Mouse (Mus musculus) embryo, embryonic 9.5 days (tissue): Measurements from ENCODE around the gene Tmc6.
A peak's percentile ranks its signal among the peaks of the same experiment; 100 is the strongest.

ENCODE experiments used
- DNase-seq: peaks from one replicate; pipeline ENCODE4 v3.0.0-alpha.2; 2017; ENCODE audit errors: extremely low spot score

The Tmc6 gene

GRCm38 (mm10) chr11:117781199-117781821 is 688 bp downstream of the Tmc6 start:
- DNase-seq, result peak; percentile 31

DNA sequence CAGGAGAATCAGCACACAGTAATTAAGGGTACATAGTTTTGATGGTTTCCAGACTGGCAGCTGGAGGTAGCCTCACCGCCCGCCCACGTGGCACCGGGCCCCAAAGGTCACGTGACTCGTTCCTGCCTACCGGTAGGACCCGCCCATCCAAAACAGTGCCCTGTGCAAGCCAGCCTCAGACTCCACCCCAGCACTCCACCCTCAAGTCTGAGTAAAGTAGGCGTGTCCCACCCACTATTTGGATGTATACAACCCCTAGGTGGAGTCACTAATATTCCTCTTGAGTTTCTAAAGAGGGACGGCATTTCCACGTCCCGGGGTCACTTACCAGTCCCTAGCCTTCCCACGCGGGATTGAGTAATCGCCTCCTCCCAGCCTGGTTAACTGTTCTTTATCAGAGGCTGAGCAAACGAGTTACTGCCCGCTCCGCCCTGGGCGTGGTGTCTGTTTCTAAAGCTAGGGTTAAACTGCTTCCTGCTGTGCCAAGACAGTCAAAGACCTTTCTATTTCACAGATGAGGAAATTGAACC is 1.4 kb downstream of the Tmc6 start:
- peak; percentile 79 for DNase-seq

DNA sequence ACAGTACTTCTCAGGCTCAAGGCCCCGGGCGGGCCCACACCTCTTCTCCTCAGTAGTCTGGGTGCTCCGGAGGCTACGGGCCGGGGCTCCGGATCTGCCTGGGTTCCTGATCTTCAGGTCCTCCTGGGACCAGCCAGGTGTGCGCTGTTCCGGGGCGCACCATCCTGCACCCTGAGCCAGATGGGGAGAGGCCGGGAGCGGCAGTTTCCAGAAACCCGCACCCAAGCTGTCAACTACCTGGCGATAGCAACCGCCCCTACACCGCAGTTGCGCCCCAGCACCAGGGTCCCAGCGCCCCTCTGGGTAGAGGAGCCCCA is 1.8 kb downstream of the Tmc6 start:
- DNase-seq, result no peak

DNA sequence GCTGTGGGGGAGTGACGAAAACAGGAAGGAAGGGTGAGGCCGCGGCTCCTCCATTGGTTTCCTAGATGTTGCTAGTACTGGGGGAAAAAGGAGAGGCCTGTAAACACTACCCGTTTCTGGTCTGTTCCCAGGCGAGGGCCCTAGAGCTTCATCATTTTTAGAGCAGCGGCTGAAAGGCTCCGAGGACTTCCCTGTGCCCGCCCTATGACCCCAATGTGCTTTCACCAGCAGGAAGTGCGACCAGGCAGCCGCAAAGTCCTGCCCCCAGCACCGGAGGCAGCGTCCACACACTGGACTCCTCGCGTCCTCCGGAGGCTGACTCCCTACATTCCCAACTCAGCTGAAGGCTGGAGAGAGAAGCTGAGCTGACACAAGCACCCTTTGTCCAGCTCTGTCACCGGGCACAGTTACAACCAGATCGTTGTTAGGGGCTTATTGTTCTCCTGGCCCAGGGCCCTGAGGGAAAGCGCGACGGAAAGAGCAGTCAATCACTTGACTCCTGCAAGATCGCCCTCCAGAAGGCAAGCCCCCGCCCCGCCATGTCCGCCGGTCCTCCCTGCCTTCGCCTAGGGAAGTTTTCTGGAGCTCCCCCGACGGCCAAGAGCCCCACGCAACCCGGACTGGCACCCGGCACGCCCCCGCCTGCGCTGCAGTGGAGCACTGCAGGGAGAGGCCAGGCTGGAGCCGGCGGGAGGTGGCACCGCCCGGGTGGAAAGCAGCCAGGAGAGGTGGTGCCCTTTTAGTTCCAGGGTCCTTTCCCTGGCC is 2.4 kb downstream of the Tmc6 start:
- DNase-seq, result peak; percentile 76

DNA sequence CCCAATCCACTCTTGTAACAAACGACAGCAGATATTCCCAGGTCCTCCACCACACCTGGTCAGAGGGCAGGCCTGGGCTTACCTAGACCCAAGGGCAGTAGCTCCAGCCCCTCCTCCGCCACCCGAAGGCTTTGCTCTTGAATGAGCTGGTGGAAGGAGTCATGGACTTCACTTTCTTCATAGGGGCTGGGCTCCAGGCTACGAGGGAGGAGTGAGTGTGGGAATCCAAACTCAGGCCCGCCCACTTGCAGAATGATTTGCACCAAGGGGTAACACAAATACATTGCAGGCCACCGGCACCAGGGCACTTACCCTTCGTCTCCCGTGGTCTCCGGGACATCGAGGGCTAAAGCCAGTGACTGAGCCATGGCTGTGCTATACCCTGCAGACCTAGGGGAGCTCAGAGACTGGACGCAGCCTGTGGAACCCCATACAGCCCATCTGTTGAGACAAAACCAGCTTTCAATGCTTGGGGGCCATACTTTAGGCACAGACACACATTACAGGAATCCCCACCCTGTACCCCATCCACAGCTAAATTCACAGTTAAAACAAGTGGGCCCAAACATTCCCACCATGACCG is 3.1 kb downstream of the Tmc6 start:
- no peak for DNase-seq

DNA sequence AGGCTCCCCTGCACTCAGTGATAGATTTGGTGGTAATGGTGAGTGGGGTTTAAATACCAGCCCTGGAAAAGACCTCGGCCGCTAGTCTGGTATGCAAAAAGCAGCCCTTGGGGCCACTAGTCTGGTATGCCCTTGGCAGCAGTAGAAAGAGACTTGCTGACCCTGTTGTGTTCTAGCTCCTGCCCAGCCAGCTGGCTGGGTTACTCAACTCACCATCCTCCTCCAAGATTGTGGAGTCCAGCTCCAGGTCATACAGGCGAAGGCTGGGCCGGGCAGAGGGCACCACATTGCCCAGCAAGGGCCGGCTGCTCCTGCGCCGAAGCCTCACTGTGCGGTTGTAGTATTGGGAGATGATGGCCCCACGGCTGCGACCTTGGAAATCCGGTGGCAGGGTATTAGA is 4.0 kb downstream of the Tmc6 start:
- DNase-seq, result no peak

- no peak for DNase-seq
These were observed 4.9 kb downstream of the Tmc6 start for GRCm38 (mm10) chr11:117777111-117777510.

- no peak for DNase-seq
These were observed 5.8 kb downstream of the Tmc6 start for GRCm38 (mm10) chr11:117776085-117776792.

DNA sequence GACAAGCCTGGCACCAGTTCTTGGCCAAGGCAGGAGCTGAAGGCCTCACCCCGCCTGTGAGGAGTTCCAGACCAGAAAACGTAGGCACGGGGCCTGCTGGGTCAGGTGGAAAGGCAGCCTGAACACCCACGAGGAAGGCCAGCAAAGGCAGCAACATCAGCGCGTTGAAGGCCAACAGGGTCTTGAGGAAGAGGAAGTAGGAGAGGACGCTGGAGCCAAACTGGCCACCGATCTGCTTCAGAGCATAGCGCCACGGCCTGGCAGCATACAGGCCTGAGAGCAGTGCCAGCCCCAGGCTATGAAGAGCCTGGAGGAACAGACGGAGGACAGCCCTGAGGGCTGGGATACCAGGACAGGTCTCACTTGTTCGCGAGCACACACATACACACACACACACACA is 6.5 kb downstream of the Tmc6 start:
- no peak for DNase-seq

DNA sequence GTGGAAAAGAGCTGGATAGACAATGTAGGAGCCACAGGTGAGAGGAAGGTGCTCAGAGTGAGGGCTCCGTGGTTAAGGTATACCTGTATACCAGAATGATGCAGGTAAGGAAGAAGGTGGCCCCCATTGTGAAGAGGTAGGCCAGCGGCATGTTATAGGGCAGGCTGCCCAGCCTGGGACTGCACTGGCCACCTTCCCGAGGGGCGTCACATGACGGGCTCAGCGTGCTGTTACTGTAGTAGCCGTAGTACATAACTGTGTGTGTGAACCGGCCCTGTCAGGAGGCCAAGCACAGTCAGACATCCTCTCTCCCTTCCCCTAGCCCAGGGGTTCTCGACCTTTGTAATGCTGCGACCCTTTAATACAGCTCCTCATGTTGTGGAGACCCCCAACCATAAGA is 7.1 kb downstream of the Tmc6 start:
- DNase-seq, result no peak

- no peak for DNase-seq
These were observed 9.6 kb downstream of the Tmc6 start for GRCm38 (mm10) chr11:117772352-117772751.

- DNase-seq, result no peak
These were observed 11.6 kb downstream of the Tmc6 start for GRCm38 (mm10) chr11:117770407-117770806.

- no peak for DNase-seq
These were observed 12.3 kb downstream of the Tmc6 start for GRCm38 (mm10) chr11:117769683-117770047.

DNA sequence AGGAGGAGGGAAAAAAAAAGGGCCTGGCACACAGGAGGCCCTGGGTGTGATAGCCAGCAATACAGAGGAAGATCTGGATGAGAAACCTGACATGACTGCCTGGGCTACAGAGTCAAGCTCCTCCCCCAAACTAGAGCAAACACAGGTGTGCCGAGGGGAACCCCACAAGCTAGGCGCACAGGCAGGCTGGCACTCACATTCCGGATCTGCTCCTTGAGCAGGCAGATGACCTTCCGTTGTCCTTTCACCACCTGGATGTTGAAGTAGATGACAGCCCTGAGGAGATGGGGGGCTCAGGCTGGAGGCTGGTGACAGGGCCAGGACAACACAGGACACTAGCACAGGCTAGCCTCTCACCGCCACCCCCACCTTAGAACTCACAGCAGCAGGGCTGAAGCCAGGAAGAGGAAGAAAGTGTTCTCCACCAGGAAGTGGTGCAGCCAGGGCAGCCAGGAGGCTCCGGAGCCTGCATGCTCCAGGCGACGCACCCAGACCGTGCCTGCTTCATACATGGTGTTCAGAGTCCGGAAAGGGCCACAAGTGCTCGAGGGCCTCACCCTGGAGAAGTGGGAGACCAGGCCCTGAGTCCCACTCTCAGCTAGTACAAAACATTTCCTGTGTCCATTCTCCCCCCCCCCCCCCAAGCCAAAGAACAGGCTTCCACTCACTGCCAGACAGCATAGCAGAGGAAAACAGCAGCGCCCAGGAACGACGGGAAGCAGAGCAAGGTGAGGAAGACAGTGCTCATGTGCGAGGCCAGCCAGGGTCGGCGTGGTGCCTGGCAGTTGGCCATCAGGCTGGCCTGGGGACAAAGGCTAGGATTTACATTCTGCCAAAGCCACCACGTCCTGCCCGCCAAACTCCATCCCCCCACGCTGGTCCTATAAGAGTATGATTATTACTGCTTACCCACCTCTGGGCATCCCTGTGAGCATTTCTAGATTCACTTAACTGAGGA is 13.0 kb downstream of the Tmc6 start:
- no peak for DNase-seq

DNA sequence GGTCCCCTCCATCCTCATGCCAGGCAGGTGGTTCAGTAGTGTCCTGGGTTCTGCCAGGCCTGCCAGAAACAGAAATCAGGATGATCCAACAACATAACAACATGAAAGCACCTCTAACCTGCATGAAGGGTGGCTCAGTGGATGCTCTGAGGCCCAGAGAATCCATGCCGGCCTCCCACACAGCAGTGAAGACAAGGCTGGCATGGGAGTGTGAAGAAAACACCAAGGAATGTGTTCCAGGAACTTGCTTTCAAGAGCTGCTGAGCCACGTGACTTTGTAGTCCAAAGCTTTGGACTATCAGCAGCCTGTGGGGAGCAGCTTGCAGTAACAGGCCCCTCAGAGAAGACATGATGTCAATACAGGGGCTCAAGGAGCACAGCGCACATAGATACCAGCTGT is 15.7 kb downstream of the Tmc6 start:
- no peak for DNase-seq

DNA sequence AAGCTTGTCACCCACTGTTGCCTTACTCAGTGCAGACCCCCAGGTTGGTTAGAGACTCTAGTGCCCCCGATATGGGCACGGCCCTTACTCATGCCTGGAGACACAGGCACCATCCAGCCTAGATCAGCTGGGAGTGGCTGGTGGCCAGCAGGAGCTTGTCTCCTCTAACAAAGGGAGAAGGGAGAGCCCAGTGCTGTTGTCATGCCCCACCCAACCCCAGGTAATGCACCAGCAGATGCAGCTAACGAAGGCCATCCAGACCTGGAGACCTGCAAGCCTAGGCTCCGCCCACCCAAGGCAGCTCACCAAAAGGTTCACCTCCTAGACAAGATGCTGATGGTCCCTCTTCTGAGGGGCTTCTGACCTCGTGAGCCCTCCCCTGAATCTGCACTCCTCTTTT is 16.6 kb downstream of the Tmc6 start:
- DNase-seq, result no peak

DNA sequence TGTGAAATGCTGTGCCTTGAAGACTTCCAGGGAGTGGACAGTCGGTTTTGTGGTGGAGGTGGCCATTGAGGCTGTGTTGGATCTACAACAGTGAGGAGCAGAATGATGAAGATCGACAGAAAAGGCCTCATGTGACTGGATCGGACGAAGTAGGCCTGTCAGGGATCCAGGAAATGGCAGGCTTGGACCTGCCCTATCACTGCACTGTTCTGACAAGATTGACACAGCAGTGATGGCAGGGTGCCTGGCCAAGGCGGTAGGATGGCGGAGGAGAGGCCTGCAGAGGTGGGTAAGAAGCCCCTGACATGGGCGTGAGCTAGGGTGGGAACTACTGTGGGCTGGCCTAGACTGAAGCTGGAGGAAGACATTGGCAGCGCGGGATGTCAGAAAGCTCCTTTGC is 17.7 kb downstream of the Tmc6 start:
- no peak for DNase-seq

GRCm38 (mm10) chr11:117762246-117762645 is 19.8 kb downstream of the Tmc6 start:
- DNase-seq, result no peak

DNA sequence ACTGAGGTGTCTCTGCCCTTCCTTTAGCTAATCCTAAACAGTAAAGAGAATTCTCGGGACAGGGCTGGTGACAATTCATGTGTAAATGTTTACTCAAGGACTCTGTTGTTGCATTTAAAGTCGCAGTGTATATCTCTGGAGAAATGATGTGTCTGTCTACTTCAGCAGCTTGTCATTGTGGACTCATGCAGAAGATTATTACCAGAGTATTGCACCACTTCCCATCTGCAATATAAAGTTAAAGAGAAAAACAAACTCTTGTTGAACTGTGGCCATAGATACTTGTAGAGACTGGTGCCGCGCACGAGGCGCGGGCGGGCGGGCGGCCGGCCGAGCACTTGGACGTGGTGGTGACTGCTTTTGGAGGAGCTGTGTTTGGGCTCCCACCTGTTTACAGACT is 20.2 kb downstream of the Tmc6 start:
- DNase-seq, result no peak

- no peak for DNase-seq
These were observed 21.5 kb downstream of the Tmc6 start for GRCm38 (mm10) chr11:117760374-117761119.

GRCm38 (mm10) chr11:117759267-117759666 is 22.7 kb downstream of the Tmc6 start:
- no peak for DNase-seq
